Mouse (Mus musculus) gastrocnemius, adult 18-20 months (tissue): Measurements from ENCODE around the gene Olfr1189. TPM values are rescaled to one million over a fixed set of nuclear protein-coding genes. Genes with fewer than 3 reads are reported as not detected.
"Not testable (repeated sequence)": the region's sequence is repeated elsewhere in the genome, so short reads cannot be mapped to it uniquely, and the experiment has no call there.

ENCODE experiments used
- DNase-seq: peaks from one replicate; pipeline ENCODE4 v3.0.0; 2021; ENCODE audit warnings: low spot score
- long read RNA-seq, 2 experiments: library from polyadenylated mRNA; stranded (forward); transcript quantifications; one replicate each; pipeline ENCODE4 v2.0.0; 2021
- total RNA-seq, 2 experiments: library from RNA; stranded (reverse); gene quantifications; 2 replicates each; pipeline ENCODE4 v1.2.3; 2021

The Olfr1189 gene
- not detected for total RNA-seq
- long read RNA-seq, experiment 1 = 0 reads
- long read RNA-seq, experiment 2 = 0 reads

- no peak for DNase-seq
Observed at GRCm38 (mm10) chr2:88586154-88586553, at the start of gene Olfr1189. Gene Olfr1189 (plus strand): TSS chr2:88586454.

DNA sequence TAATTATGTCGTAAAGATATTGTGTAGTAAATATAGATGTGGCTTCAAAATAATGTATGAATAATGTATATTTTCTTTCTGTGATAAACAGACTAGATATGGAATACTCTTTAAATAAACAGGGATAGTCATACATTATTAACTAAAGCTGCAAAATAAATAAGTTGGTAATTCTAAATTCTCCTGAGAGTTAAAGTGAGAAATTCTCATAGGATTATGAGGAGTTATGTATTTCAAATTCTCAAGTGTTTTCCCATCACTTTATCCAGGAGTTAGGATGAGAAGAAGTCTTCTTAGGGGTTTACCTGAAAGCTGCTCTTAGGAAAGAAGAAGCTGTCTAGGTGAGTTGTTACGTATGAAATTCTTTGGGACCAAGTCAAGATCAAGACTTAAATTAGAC is 29.6 kb upstream of the Olfr1189 start, which contains the start of gene Olfr1188:
Olfr1188 (plus strand) TSS at position 301 of the 400 bp plus-strand sequence.
- no peak for DNase-seq

DNA sequence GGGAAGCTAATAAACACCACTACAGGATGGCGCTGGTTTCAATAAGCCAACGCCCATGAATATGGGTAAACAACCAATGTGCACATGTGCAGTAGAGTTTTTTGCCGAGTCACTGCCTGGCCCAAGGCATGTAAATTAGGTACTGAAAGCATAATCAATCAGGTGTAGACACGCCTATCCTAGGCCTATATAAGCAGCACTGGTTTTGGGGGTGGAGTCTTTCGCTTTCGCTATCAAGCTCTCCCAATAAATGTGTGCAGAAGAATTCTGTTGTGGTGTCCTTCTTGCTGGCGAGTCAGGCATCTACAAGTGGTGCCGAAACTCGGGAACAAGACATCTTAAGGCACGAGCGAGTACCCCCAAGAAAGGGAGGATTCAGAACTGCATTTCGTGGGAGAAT is 13.6 kb upstream of the Olfr1189 start:
- not testable (repeated sequence) for DNase-seq

GRCm38 (mm10) chr2:88640242-88640641 is 54.0 kb downstream of the Olfr1189 start, which contains the start of gene Olfr1191-ps1:
Gene Olfr1191-ps1 (plus strand): TSS chr2:88640542.
- DNase-seq = not testable (repeated sequence)

Other genes starting within 250 kb of the Olfr1189 start
- gene Olfr1176, start 249.7 kb upstream of the Olfr1189 start, total RNA-seq = not detected
- gene Olfr1177-ps, start 240.0 kb upstream of the Olfr1189 start, total RNA-seq = not detected
- not detected for gene Olfr1178, start 199.4 kb upstream of the Olfr1189 start, total RNA-seq
- not detected for gene Olfr1179, start 180.0 kb upstream of the Olfr1189 start, total RNA-seq
- not detected for gene Olfr1180, start 167.3 kb upstream of the Olfr1189 start, total RNA-seq
- not detected for gene Olfr1181, start 160.3 kb upstream of the Olfr1189 start, total RNA-seq
- gene Gm13757, start 137.3 kb upstream of the Olfr1189 start, total RNA-seq = not detected
- not detected for gene Olfr1183, start 131.6 kb upstream of the Olfr1189 start, total RNA-seq
- gene Olfr1184, start 102.9 kb upstream of the Olfr1189 start, total RNA-seq = not detected
- gene Olfr1185-ps1, start 93.1 kb upstream of the Olfr1189 start, total RNA-seq = not detected
- gene Olfr1186, start 67.9 kb upstream of the Olfr1189 start, total RNA-seq = not detected
- not detected for gene Olfr1188, start 29.5 kb upstream of the Olfr1189 start, total RNA-seq
- gene Olfr1191-ps1, start 54.1 kb downstream of the Olfr1189 start, total RNA-seq = under 1 TPM in 1 of 2 experiments, not detected in 1; 0.05 TPM
- gene Olfr1192-ps1, start 62.1 kb downstream of the Olfr1189 start, total RNA-seq = not detected
- not detected for gene Olfr1193, start 89.2 kb downstream of the Olfr1189 start, total RNA-seq
- not detected for gene Olfr1195, start 102.7 kb downstream of the Olfr1189 start, total RNA-seq
- gene Olfr1196, start 118.1 kb downstream of the Olfr1189 start, total RNA-seq = not detected
- gene Olfr1197, start 145.9 kb downstream of the Olfr1189 start, total RNA-seq = not detected
- gene Olfr1198, start 164.9 kb downstream of the Olfr1189 start, total RNA-seq = not detected
- gene Olfr1199, start 174.0 kb downstream of the Olfr1189 start, total RNA-seq = not detected
- gene Olfr1200, start 184.0 kb downstream of the Olfr1189 start, total RNA-seq = not detected
- not detected for gene Olfr1201, start 206.6 kb downstream of the Olfr1189 start, total RNA-seq
- not detected for gene Olfr1202, start 228.0 kb downstream of the Olfr1189 start, total RNA-seq
- not detected for gene Olfr1205, start 243.3 kb downstream of the Olfr1189 start, total RNA-seq